Mouse (Mus musculus): ENCODE results near the gene Pkn1. TPM values are rescaled to one million over a fixed set of nuclear protein-coding genes. Genes with fewer than 3 reads are reported as not detected.

The Pkn1 gene
- polyA plus RNA-seq, 1 experiment from 2014 or later = 22.7 TPM

DNA sequence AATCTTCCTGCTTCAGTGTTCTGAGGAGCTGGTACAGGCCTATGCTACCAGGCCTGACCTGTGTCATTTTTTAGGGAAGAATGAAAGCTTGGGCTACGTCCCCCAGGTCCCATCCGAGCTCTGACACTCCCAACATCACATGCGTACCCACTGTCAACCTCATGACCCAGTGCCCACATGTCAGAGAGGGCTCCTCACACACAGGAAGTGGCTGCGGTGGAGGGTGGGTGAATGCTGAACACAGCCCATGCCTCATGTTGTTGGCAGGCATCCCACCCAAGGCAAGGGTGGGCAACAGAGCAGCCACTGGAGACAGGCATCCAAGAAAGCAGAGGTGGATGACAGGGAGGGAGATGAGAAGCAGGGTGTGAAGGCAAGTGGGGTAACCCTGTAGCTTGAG is 37.7 kb upstream of the Pkn1 start:
- peaks cover 15% of the 10 kb centered on the region for H3K36me3 ChIP-seq (ENCODE audit: control insufficient read depth, insufficient read depth, low read length)
- peaks cover 14 to 34% of the 10 kb centered on the region in 2 experiments for H3K4me1 ChIP-seq (ENCODE audit: control insufficient read depth in 2 of 2, insufficient read depth in 2 of 2, low read length in 2 of 2)
- H3K4me3 ChIP-seq (ENCODE audit: control insufficient read depth in 1 of 2, insufficient read depth in 1 of 2, low read depth in 1 of 2, low read length in 2 of 2) = no peak overlapping the region
- no peak for ATAC-seq (ENCODE audit: insufficient number of reproducible peaks, insufficient read depth, low FRiP score, low read depth)
- 88% methylated on average over 4 of the region's 4 CpGs for WGBS
- H3K27me3 ChIP-seq (ENCODE audit: control insufficient read depth, insufficient read depth, low read length) = no peaks in the 10 kb centered on the region
- no peak overlapping the region for H3K27ac ChIP-seq (replicated peaks in 1 of 2; ENCODE audit: control insufficient read depth in 1 of 2, insufficient read depth in 1 of 2, low read depth in 2 of 2, low read length in 2 of 2)
- H3K9ac ChIP-seq (ENCODE audit: low read length) = no peak overlapping the region
- H3K4me2 ChIP-seq (ENCODE audit: low read length) = no peak overlapping the region
- H3K9me3 ChIP-seq (ENCODE audit: control insufficient read depth, low read length) = peaks cover 3% of the 10 kb centered on the region; the same call in 1 of the 2 replicates

DNA sequence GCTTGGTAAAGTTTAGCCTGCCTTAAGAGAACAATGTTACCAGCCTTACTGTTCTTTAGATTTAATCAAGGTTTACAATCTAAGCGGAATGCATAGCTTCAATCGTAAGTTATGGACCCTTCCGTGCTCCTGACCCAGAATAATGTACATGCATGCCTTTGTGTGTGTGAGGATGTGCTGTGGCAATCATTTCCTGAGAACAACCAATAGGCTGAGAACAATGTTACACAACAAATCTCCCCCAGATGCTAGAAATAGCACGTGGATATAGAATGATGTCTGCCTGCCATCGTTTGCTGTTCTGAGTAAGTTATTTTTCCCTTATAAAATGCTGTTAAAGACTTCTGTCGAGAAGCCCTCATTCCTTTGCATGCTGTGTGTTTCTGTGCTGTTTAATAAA is 33.9 kb upstream of the Pkn1 start:
- peaks cover 47% of the 10 kb centered on the region for H3K36me3 ChIP-seq (ENCODE audit: control insufficient read depth, insufficient read depth, low read length)
- WGBS = 74% methylated on average over 6 of the region's 6 CpGs

DNA sequence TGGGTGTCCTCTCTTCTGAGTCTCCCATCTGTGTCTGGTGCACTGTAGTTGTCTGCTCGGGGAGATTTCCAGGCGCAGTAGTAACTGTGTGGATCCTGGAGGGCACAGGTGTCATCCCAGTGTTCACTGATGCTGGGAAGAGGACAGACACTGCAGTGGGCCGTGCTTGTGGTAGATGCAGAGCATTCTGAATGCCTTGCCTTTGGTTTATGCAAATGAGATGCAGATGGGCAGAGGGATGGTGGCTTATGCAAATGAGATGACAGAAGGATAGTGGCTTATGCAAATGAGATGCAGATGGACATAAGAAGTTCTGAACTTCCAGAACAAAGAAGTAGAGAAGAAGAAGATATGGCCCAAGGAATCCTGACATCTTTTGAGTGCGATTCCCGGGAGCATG is 32.9 kb upstream of the Pkn1 start:
- WGBS = 82% methylated on average over 5 of the region's 5 CpGs
- 0 out of 4 replicates have a peak, but pooled peaks cover 0 to 4% of the 10 kb centered on the region in 2 experiments for H3K4me1 ChIP-seq (ENCODE audit: control insufficient read depth in 2 of 2, insufficient read depth in 2 of 2, low read length in 2 of 2)
- H3K9me3 ChIP-seq (ENCODE audit: control insufficient read depth, low read length) = no peaks in the 10 kb centered on the region
- H3K27ac ChIP-seq (replicated peaks in 1 of 2; ENCODE audit: control insufficient read depth in 1 of 2, insufficient read depth in 1 of 2, low read depth in 2 of 2, low read length in 2 of 2) = no peak overlapping the region
- H3K36me3 ChIP-seq (ENCODE audit: control insufficient read depth, insufficient read depth, low read length) = peaks cover 58% of the 10 kb centered on the region
- ATAC-seq (ENCODE audit: insufficient number of reproducible peaks, insufficient read depth, low FRiP score, low read depth) = no peak
- H3K9ac ChIP-seq (ENCODE audit: low read length) = no peak overlapping the region
- H3K4me3 ChIP-seq (ENCODE audit: control insufficient read depth in 1 of 2, insufficient read depth in 1 of 2, low read depth in 1 of 2, low read length in 2 of 2) = no peak overlapping the region
- H3K27me3 ChIP-seq (ENCODE audit: control insufficient read depth, insufficient read depth, low read length) = no peaks in the 10 kb centered on the region
- no peak overlapping the region for H3K4me2 ChIP-seq (ENCODE audit: low read length)

More for the DNA sequence above, 33.9 kb upstream of the Pkn1 start:
- Histone ChIP-seq H3K27ac (replicated peaks in 1 of 2; ENCODE audit: control insufficient read depth in 1 of 2, insufficient read depth in 1 of 2, low read depth in 2 of 2, low read length in 2 of 2) (no peak overlapping the region), H3K9ac (ENCODE audit: low read length) (no peak overlapping the region), H3K4me1 (ENCODE audit: control insufficient read depth in 2 of 2, insufficient read depth in 2 of 2, low read length in 2 of 2) (peaks cover 5 to 10% of the 10 kb centered on the region in 2 experiments), H3K4me2 (ENCODE audit: low read length) (no peak overlapping the region), H3K9me3 (ENCODE audit: control insufficient read depth, low read length) (peaks cover 3% of the 10 kb centered on the region; the same call in 1 of the 2 replicates), H3K27me3 (ENCODE audit: control insufficient read depth, insufficient read depth, low read length) (no peaks in the 10 kb centered on the region), H3K4me3 (ENCODE audit: control insufficient read depth in 1 of 2, insufficient read depth in 1 of 2, low read depth in 1 of 2, low read length in 2 of 2) (no peak overlapping the region)
- no peak for ATAC-seq (ENCODE audit: insufficient number of reproducible peaks, insufficient read depth, low FRiP score, low read depth)

DNA sequence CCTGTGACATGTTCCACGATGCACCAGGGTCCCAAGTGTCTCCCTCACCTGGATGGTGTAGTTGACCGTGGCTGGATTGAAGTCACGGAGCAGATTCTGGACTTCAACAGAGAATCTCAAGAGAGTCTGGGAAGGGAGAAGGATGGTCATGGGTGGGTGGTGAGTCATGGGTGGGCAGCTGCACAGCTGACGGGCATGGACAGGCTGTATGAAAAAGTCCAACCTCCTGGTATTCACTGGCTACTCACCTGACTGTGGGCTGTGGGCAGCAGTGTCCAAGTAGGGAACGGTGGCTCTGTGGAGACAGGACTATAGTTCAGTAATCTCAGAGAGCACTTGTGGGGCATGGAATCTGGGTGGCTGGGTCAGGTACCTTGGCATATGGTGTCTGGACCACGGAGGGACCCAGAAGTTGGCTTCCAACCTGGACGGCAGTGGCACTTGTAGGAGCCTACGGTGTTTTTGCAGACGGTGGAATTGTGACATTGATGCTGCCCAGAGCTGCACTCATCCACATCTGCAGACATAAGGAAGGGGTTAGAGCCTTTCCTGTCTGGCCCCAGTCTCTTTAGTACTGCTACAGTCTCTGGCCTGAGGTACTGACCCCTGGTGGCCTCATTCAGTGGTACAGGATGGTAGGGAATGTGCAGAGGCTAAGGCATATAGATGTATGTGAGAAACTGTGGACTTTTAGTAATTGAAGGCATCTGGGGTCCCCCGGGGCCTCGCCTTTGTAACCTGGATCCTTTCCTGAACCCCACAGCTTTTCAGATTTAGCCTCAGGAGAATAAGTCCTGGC is 30.2 kb upstream of the Pkn1 start:
- WGBS = 63% methylated on average over 11 of the region's 11 CpGs
- Histone ChIP-seq H3K4me3 (ENCODE audit: control insufficient read depth in 1 of 2, insufficient read depth in 1 of 2, low read depth in 1 of 2, low read length in 2 of 2) (no peak overlapping the region), H3K9ac (ENCODE audit: low read length) (no peak overlapping the region), H3K9me3 (ENCODE audit: control insufficient read depth, low read length) (no peaks in the 10 kb centered on the region), H3K27me3 (ENCODE audit: control insufficient read depth, insufficient read depth, low read length) (no peaks in the 10 kb centered on the region), H3K27ac (replicated peaks in 1 of 2; ENCODE audit: control insufficient read depth in 1 of 2, insufficient read depth in 1 of 2, low read depth in 2 of 2, low read length in 2 of 2) (no peak overlapping the region), H3K4me2 (ENCODE audit: low read length) (no peak overlapping the region), H3K36me3 (ENCODE audit: control insufficient read depth, insufficient read depth, low read length) (peaks cover 78% of the 10 kb centered on the region), H3K4me1 (ENCODE audit: control insufficient read depth in 2 of 2, insufficient read depth in 2 of 2, low read length in 2 of 2) (no peaks in the 10 kb centered on the region)
- ATAC-seq (ENCODE audit: insufficient number of reproducible peaks, insufficient read depth, low FRiP score, low read depth) = no peak

DNA sequence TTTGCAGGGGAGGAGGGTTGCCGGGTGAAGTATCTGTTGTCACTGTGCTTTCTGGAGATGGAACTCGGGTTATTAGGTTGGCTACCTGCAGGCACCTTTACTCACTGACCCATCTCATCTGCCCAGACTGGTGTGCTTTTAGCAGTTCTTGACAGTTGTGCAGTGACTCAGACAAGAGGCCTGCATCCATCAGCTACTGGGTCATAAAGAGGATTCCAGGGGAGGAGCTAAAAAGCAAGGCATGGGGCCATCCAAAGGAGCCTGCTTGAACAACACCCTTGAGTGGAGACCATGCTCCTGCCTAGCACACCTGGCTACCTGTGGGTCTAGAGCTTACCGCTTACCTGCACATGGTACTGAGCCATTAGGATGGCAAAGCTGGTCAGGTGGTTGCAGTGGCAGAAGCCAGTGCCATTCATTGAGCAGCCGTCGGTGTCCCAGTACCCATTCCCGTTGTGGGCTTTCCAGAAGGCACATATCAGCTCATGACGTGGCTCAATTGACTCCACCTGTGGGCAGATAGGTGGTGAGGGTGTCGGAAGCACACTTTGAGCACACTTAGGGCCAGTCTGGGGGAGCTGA is 26.6 kb upstream of the Pkn1 start:
- Histone ChIP-seq H3K9me3 (ENCODE audit: control insufficient read depth, low read length) (no peaks in the 10 kb centered on the region), H3K27me3 (ENCODE audit: control insufficient read depth, insufficient read depth, low read length) (no peaks in the 10 kb centered on the region), H3K4me1 (ENCODE audit: control insufficient read depth in 2 of 2, insufficient read depth in 2 of 2, low read length in 2 of 2) (peaks cover 0 to 3% of the 10 kb centered on the region in 2 experiments; a peak in 1 of 4 replicates), H3K27ac (replicated peaks in 1 of 2; ENCODE audit: control insufficient read depth in 1 of 2, insufficient read depth in 1 of 2, low read depth in 2 of 2, low read length in 2 of 2) (no peak overlapping the region), H3K36me3 (ENCODE audit: control insufficient read depth, insufficient read depth, low read length) (peaks cover 92% of the 10 kb centered on the region), H3K9ac (ENCODE audit: low read length) (no peak overlapping the region), H3K4me3 (ENCODE audit: control insufficient read depth in 1 of 2, insufficient read depth in 1 of 2, low read depth in 1 of 2, low read length in 2 of 2) (no peak overlapping the region), H3K4me2 (ENCODE audit: low read length) (no peak overlapping the region)
- 93% methylated on average over 8 of the region's 8 CpGs for WGBS
- no peak for ATAC-seq (ENCODE audit: insufficient number of reproducible peaks, insufficient read depth, low FRiP score, low read depth)

DNA sequence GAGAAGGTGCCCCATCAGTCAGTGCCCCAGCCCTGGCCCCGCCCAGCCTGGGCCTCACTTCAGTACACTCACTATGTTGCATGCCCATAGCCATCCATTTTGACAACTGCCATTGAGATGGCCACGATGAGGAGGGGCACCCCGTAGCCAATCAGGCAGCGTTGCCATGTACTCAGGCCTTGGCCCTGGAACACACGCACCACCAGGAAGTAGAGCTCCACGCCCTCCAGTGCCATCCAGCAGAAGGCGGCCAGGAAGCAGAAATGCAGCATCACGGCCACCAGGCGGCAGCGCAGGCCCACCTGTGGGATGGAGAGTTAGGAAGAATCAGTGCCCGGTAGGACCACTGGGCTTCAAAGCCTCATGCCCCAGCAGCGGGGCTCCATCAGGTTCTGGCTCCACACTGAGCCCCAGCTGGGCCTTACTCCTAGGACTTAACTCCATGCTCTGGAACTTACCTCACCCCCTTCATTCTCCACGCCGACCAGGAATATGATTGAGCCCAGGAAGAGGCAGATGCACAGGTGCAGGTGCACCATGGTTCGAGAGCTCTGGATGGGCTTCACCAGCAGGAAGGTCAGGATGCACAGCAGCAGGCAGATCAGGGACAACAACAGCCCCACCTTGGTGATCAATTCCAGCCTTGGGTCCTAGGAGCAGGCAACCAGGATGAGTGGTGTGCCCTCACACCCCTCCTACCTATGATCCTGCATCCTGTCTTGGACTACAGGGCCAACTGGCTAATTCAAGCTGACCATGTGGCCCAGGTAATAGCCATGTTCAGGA is 25.9 kb upstream of the Pkn1 start:
- Histone ChIP-seq H3K4me2 (ENCODE audit: low read length) (no peak overlapping the region), H3K36me3 (ENCODE audit: control insufficient read depth, insufficient read depth, low read length) (peaks cover 92% of the 10 kb centered on the region), H3K4me3 (ENCODE audit: control insufficient read depth in 1 of 2, insufficient read depth in 1 of 2, low read depth in 1 of 2, low read length in 2 of 2) (no peak overlapping the region), H3K4me1 (ENCODE audit: control insufficient read depth in 2 of 2, insufficient read depth in 2 of 2, low read length in 2 of 2) (peaks cover 0 to 3% of the 10 kb centered on the region in 2 experiments; a peak in 1 of 4 replicates), H3K27me3 (ENCODE audit: control insufficient read depth, insufficient read depth, low read length) (no peaks in the 10 kb centered on the region), H3K9ac (ENCODE audit: low read length) (no peak overlapping the region), H3K9me3 (ENCODE audit: control insufficient read depth, low read length) (no peaks in the 10 kb centered on the region), H3K27ac (replicated peaks in 1 of 2; ENCODE audit: control insufficient read depth in 1 of 2, insufficient read depth in 1 of 2, low read depth in 2 of 2, low read length in 2 of 2) (no peak overlapping the region)
- ATAC-seq (ENCODE audit: insufficient number of reproducible peaks, insufficient read depth, low FRiP score, low read depth) = no peak
- 45% methylated on average over 15 of the region's 15 CpGs for WGBS

DNA sequence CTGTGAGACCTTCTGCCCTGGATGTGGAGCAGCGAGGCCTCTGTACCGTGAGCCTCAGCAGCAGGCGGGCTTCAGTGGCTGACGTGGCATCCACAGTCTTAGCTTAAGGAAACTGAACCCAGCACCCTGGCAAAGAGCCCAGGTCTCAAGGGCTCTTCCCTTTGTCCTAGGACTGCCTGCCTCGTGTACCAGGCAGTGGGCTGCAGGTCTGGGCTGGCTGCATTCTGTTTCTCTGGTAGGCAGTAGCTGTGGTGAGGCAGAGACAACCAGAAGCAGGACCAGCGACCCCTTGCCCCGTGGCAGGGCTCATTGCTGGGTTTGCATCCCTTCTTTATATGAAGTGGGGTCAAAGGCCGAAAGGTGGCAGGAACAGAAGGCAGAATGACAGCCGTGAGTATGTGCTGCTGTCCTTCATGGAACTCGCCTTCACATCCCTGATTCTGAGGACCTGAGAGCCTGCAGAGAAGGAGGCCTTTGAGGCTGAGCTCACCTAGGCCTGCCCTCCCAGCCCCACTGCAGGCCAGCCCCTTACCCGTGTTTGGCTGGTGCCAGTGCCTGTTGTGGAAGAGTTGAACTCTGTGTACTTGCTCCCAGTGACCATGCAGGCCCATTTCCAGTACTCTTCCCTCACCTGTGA is 24.6 kb upstream of the Pkn1 start:
- 81% methylated on average over 11 of the region's 11 CpGs for WGBS
- no peak for ATAC-seq (ENCODE audit: insufficient number of reproducible peaks, insufficient read depth, low FRiP score, low read depth)
- Histone ChIP-seq H3K9ac (ENCODE audit: low read length) (no peak overlapping the region), H3K4me1 (ENCODE audit: control insufficient read depth in 2 of 2, insufficient read depth in 2 of 2, low read length in 2 of 2) (peaks cover 0 to 3% of the 10 kb centered on the region in 2 experiments; a peak in 1 of 4 replicates), H3K4me2 (ENCODE audit: low read length) (no peak overlapping the region), H3K36me3 (ENCODE audit: control insufficient read depth, insufficient read depth, low read length) (peaks cover 90% of the 10 kb centered on the region), H3K27ac (replicated peaks in 1 of 2; ENCODE audit: control insufficient read depth in 1 of 2, insufficient read depth in 1 of 2, low read depth in 2 of 2, low read length in 2 of 2) (no peak overlapping the region), H3K27me3 (ENCODE audit: control insufficient read depth, insufficient read depth, low read length) (no peaks in the 10 kb centered on the region), H3K4me3 (ENCODE audit: control insufficient read depth in 1 of 2, insufficient read depth in 1 of 2, low read depth in 1 of 2, low read length in 2 of 2) (no peak overlapping the region), H3K9me3 (ENCODE audit: control insufficient read depth, low read length) (no peaks in the 10 kb centered on the region)
